Mouse (Mus musculus): ENCODE measurements around the gene 4930470P17Rik. TPM values are rescaled to one million over a fixed set of nuclear protein-coding genes. Genes with fewer than 3 reads are reported as not detected.

4930470P17Rik gene
- polyA plus RNA-seq, 1 experiment = not detected

- no peak overlapping the region for H3K4me3 ChIP-seq (replicated peaks; ENCODE audit: extremely low read depth, low read depth, low read length)
- no peaks in the 10 kb centered on the region for H3K4me1 ChIP-seq (ENCODE audit: control insufficient read depth, insufficient read depth, low read length)
- TF ChIP-seq CTCF (IDR thresholded peaks at IDR 0.05; ENCODE audit: insufficient read depth, low read length) = no peak
- no peak for TF ChIP-seq POLR2A (IDR thresholded peaks at IDR 0.05; ENCODE audit: borderline replicate concordance, extremely low read depth, low read depth, low read length)
- DNase-seq = no peak
- 64% methylated on average over 9 of the region's 9 CpGs for WGBS
Measured at GRCm38 (mm10) chr2:170588369-170588900, 13.4 kb downstream of the 4930470P17Rik start.

- Histone ChIP-seq H3K4me3 (replicated peaks; ENCODE audit: extremely low read depth, low read depth, low read length) (no peak overlapping the region), H3K4me1 (ENCODE audit: control insufficient read depth, insufficient read depth, low read length) (no peaks in the 10 kb centered on the region)
- no peak for DNase-seq
- TF ChIP-seq CTCF (IDR thresholded peaks at IDR 0.05; ENCODE audit: insufficient read depth, low read length) (no peak), POLR2A (IDR thresholded peaks at IDR 0.05; ENCODE audit: borderline replicate concordance, extremely low read depth, low read depth, low read length) (no peak)
- 92% methylated on average over 13 of the region's 13 CpGs for WGBS
Measured at GRCm38 (mm10) chr2:170584678-170585077, 17.1 kb downstream of the 4930470P17Rik start.

- H3K4me1 ChIP-seq (ENCODE audit: control insufficient read depth, insufficient read depth, low read length) = no peaks in the 10 kb centered on the region
- 72% methylated on average over 10 of the region's 10 CpGs for WGBS
- DNase-seq = no peak
- H3K4me3 ChIP-seq (replicated peaks; ENCODE audit: extremely low read depth, low read depth, low read length) = no peak overlapping the region
- TF ChIP-seq POLR2A (IDR thresholded peaks at IDR 0.05; ENCODE audit: borderline replicate concordance, extremely low read depth, low read depth, low read length) (no peak), CTCF (IDR thresholded peaks at IDR 0.05; ENCODE audit: insufficient read depth, low read length) (no peak)
Measured at GRCm38 (mm10) chr2:170579551-170579950, 22.3 kb downstream of the 4930470P17Rik start.

GRCm38 (mm10) chr2:170578588-170578987, 23.2 kb downstream of the 4930470P17Rik start:
- TF ChIP-seq POLR2A (IDR thresholded peaks at IDR 0.05; ENCODE audit: borderline replicate concordance, extremely low read depth, low read depth, low read length) (no peak), CTCF (IDR thresholded peaks at IDR 0.05; ENCODE audit: insufficient read depth, low read length) (no peak)
- 75% methylated on average over 5 of the region's 5 CpGs for WGBS
- H3K4me1 ChIP-seq (ENCODE audit: control insufficient read depth, insufficient read depth, low read length) = no peaks in the 10 kb centered on the region
- H3K4me3 ChIP-seq (replicated peaks; ENCODE audit: extremely low read depth, low read depth, low read length) = no peak overlapping the region
- DNase-seq = no peak

GRCm38 (mm10) chr2:170577502-170577901, 24.3 kb downstream of the 4930470P17Rik start:
- 61% methylated on average over 3 of the region's 3 CpGs for WGBS
- TF ChIP-seq CTCF (IDR thresholded peaks at IDR 0.05; ENCODE audit: insufficient read depth, low read length) (no peak), POLR2A (IDR thresholded peaks at IDR 0.05; ENCODE audit: borderline replicate concordance, extremely low read depth, low read depth, low read length) (no peak)

GRCm38 (mm10) chr2:170576077-170576476, 25.7 kb downstream of the 4930470P17Rik start:
- H3K4me1 ChIP-seq (ENCODE audit: control insufficient read depth, insufficient read depth, low read length) = no peaks in the 10 kb centered on the region
- DNase-seq = no peak
- whole genome bisulfite sequencing = 59% methylated on average over 12 of the region's 12 CpGs
- H3K4me3 ChIP-seq (replicated peaks; ENCODE audit: extremely low read depth, low read depth, low read length) = no peak overlapping the region
- no peak for TF ChIP-seq POLR2A (IDR thresholded peaks at IDR 0.05; ENCODE audit: borderline replicate concordance, extremely low read depth, low read depth, low read length)
- no peak for TF ChIP-seq CTCF (IDR thresholded peaks at IDR 0.05; ENCODE audit: insufficient read depth, low read length)

More at GRCm38 (mm10) chr2:170577502-170577901, 24.3 kb downstream of the 4930470P17Rik start:
- Histone ChIP-seq H3K4me1 (ENCODE audit: control insufficient read depth, insufficient read depth, low read length) (no peaks in the 10 kb centered on the region), H3K4me3 (replicated peaks; ENCODE audit: extremely low read depth, low read depth, low read length) (no peak overlapping the region)
- DNase-seq = no peak

- no peak for DNase-seq
- TF ChIP-seq CTCF (IDR thresholded peaks at IDR 0.05; ENCODE audit: insufficient read depth, low read length) (no peak), POLR2A (IDR thresholded peaks at IDR 0.05; ENCODE audit: borderline replicate concordance, extremely low read depth, low read depth, low read length) (no peak)
- 88% methylated on average over 8 of the region's 8 CpGs for WGBS
- no peak overlapping the region for H3K4me3 ChIP-seq (replicated peaks; ENCODE audit: extremely low read depth, low read depth, low read length)
- no peaks in the 10 kb centered on the region for H3K4me1 ChIP-seq (ENCODE audit: control insufficient read depth, insufficient read depth, low read length)
Measured at GRCm38 (mm10) chr2:170564995-170565394, 36.8 kb downstream of the 4930470P17Rik start.

- no peak for DNase-seq
- TF ChIP-seq CTCF (IDR thresholded peaks at IDR 0.05; ENCODE audit: insufficient read depth, low read length) (no peak), POLR2A (IDR thresholded peaks at IDR 0.05; ENCODE audit: borderline replicate concordance, extremely low read depth, low read depth, low read length) (no peak)
- WGBS = 72% methylated on average over 15 of the region's 15 CpGs
- Histone ChIP-seq H3K4me3 (replicated peaks; ENCODE audit: extremely low read depth, low read depth, low read length) (no peak overlapping the region), H3K4me1 (ENCODE audit: control insufficient read depth, insufficient read depth, low read length) (no peaks in the 10 kb centered on the region)
Measured at GRCm38 (mm10) chr2:170563956-170564855, 37.6 kb downstream of the 4930470P17Rik start.

- TF ChIP-seq CTCF (IDR thresholded peaks at IDR 0.05; ENCODE audit: insufficient read depth, low read length) = no peak
- TF ChIP-seq POLR2A (IDR thresholded peaks at IDR 0.05; ENCODE audit: borderline replicate concordance, extremely low read depth, low read depth, low read length) = no peak
- no peaks in the 10 kb centered on the region for H3K4me1 ChIP-seq (ENCODE audit: control insufficient read depth, insufficient read depth, low read length)
- WGBS = 69% methylated on average over 7 of the region's 7 CpGs
- no peak overlapping the region for H3K4me3 ChIP-seq (replicated peaks; ENCODE audit: extremely low read depth, low read depth, low read length)
- no peak for DNase-seq
Measured at GRCm38 (mm10) chr2:170552088-170552487, 49.7 kb downstream of the 4930470P17Rik start.
